Mouse (Mus musculus): Measurements from ENCODE around the gene Nfia. TPM values are rescaled to one million over a fixed set of nuclear protein-coding genes. Genes with fewer than 3 reads are reported as not detected.

Gene Nfia
- polyA plus RNA-seq, 1 experiment, result 10.3 TPM

DNA sequence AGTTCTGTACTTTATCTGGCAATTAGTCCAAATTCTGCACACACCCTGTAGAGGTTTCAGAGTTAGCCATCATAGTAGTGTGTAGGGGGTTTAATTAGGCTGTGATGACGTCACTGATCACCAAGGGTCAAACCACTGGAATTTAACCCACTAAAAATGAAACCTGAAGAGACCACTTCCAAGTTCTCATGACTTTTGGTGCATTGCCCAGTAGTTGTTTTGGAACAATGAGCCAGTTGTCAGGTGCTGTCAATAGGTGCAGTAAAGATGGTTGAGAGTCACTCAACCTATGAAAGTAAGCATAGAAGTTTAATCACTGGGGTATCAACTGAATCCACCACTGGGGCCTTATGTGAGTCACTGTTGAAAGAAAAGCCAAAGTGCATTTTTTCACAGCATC is 191.4 kb downstream of the Nfia start:
- WGBS, result 54% methylated on average over 1 of the region's 1 CpGs
- DNase-seq (ENCODE audit: low read depth, low spot score), result no peak

DNA sequence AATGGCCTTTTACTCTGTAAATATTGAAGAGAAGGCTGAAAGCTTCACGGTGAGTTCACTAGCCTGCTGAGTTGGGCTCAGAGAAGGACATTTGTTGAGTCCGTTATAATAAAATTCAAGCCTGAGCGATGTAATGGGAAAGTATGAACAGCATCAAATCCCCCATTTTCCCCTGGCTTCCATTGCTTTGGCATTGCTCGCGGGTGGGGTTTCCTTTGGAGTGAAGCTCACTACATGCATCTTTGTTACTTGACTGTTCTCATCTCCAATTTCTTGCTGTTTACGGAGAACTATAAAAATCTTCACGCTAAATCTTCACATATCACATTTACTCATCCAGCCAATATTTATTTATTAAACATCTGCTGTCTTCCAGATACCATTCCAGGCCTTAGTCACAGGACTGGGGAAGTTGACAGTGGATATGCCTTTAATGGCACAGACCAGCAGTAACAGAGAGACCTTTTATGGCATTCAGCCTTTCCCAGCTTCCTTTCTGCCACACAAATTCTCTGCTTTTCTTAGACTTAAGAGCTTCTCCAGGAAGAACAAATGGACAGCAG is 196.3 kb downstream of the Nfia start:
- 66% methylated on average over 7 of the region's 7 CpGs for WGBS
- DNase-seq (ENCODE audit: low read depth, low spot score), result no peak

DNA sequence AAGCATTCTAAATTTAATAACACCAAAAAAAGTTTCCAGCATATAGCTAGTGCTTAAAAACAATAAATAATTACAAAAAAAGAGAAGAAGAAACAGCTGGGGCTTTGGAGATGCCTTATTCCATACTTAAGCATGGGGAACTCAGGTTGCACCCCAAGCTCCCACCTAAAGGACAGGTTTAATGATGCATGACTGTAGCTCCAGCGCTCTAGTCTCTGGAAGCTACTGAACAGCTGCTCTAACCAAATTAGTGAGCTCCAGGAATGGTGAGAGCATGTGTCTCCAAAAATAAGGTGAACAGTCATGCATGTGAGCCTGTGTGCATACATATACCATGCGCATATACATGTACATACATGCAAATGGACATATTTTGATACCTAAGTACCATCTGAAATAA is 200.5 kb downstream of the Nfia start:
- WGBS, result 94% methylated on average over 2 of the region's 2 CpGs

DNA sequence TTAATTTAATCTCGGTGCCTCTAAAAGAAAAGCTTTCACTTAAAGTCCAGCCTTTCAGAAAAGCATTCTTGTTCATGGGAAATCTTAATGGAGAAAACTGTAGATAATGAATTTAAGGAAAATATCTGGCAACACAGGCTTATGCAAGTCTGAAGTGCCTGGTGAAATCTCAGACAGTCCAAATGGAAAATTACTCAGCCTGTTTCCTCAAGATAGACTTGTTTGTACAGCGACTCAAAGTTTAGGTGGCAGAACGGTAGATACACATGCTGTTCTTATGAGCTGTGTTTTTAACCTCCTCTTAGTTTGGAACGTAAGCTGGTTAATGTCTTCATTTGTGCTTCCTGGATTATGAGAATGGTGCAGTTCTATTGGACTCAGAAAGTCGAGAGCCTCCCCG is 201.5 kb downstream of the Nfia start:
- DNase-seq (ENCODE audit: low read depth, low spot score), result no peak
- 51% methylated on average over 6 of the region's 6 CpGs for WGBS

More for the DNA sequence above, 200.5 kb downstream of the Nfia start:
- DNase-seq (ENCODE audit: low read depth, low spot score), result no peak

DNA sequence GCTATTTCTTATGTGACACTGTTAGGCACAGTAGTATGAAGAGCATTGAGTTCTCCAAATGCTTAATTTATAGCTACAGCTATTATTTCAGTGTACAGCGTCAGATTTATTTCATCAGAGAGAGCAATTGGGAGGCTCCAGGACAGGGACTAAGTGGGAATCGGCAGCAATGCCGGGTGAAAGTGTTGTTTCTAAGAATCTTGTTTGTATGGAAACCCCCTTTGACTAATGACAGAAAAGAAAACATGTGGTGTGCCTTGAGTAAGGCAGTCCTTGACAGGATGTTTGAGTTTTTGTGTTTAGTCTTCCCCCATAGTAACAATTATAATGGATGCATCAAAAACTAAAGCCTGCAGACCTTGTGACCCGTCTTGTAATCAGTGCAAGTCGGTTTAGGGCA is 204.4 kb downstream of the Nfia start:
- 58% methylated on average over 5 of the region's 5 CpGs for WGBS
- no peak for DNase-seq (ENCODE audit: low read depth, low spot score)

DNA sequence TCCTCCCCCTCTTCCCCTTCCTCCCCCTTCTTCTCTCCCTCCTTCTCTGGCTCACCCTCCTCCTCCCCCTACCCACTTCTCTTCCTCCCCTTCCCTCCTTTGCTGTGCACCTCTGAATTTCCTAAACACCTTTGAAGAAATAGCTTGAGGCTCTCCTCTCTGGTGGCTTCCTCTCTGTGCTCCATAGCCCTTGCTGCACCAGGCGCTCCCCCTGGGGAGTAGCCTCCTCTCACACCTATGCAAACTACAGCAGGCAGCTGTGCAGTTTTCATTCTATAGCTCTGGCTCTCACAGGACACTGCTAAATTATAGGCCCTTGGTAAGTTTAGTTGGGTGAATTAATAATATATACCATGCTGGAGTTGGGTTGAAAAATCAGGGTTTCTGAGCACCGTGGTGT is 211.8 kb downstream of the Nfia start:
- DNase-seq (ENCODE audit: low read depth, low spot score), result no peak
- 94% methylated on average over 2 of the region's 2 CpGs for WGBS

DNA sequence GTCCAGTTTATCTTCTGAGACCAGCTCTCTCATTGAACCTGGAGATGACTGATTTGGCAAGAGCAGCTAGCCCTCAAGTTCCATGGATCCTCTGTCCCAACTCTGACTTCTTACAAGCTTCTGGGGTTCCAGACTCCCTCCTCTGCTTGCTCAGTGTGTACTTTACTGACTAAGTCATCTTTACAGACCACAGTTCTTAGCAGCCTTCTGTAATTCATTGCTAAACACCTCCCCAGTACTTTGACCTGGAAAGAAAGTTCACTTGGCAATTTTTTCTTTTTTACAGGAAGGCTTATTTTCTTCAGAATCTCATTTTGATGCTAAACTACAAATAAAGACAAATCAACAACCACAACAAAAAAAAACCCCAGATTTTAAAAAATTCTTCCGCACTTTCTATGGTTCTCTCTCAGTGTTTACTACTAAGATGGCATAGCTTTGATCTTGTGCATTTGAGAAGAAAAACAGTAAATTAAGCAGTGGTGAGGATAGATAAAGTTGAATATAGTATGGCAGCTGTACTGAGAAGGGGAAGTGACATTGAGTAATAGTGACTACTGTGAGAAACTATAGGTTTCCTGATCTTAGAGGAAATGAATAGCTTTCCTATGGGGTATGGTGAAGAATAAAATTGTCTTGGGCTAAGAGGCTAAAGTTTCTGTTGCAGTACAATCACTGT is 213.7 kb downstream of the Nfia start:
- DNase-seq (ENCODE audit: low read depth, low spot score), result no peak
- WGBS, result 94% methylated on average over 1 of the region's 1 CpGs

DNA sequence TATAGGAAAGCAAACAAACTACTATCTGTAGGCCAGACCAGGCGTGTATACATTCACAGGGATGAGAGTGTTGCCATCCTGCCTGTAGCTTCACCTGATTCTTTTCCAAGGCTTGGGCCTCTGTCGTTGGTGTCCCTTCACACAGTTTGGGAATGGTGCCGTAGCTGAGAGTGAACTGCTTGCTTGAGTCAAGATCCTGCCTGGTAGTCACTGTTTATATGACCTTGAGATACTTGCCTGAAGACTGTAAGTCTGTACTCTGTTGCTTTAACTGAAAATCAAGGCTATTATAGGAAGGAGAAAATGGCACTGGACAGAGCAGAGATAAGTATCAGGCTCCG is 214.2 kb downstream of the Nfia start:
- WGBS, result 77% methylated on average over 4 of the region's 4 CpGs
- no peak for DNase-seq (ENCODE audit: low read depth, low spot score)

DNA sequence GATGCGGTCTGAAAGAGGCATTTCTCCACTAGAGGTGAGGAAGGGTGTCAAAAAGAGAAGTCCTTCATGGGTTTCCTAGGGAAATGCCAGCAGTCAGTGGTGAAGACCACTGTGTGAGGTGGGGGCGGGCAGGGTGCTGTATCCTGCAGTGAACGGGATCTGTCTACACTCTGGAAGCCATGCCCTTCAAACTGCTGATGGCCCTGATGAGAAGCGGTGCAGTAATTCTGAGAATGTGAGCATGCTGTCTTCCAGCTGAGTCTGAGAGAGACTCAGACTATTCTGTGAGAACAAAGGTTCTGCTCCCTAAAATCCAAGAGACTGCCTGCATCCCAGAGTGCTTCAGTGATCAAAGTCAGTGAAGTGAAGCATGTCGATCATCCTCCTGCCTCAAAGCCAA is 216.2 kb downstream of the Nfia start:
- WGBS, result 87% methylated on average over 5 of the region's 5 CpGs
- DNase-seq (ENCODE audit: low read depth, low spot score), result no peak

DNA sequence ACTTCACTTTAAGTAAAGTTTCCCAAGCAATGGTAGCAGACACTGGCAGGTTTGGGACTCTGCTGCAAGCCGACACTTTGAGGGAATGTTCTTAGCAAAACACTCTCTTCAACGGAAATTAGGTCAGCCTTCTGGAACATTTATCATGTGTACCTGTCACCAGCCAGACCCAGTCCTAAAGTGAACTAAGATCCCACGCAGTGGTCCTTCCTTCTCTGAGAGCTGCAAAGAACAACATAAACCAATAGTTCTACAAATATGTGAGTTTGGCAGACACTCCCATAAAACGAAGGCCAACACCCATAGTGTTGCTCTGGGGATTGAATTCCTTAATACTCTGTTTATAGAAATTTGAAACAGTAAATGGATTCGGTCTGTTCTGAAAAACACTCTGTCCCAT is 217.9 kb downstream of the Nfia start:
- WGBS, result 51% methylated on average over 5 of the region's 5 CpGs
- DNase-seq (ENCODE audit: low read depth, low spot score), result no peak

DNA sequence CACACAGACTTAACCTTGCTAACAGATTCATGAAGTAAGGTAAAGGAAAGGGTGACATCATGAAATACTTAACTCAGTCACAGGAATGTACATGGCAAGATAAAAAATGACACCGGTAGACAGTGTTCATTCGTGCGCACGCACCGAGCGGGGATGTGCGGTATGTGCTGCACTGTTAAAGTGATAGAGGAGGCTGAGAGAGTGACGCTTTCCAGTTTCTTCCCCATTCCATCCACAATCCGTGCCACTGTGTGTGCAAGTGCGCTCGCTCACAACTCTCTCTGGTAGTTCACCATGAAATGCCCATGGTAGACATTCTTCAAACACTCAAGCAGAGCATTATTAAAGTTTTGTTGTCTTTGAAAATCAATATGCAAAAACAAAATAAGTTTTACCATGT is 218.9 kb downstream of the Nfia start:
- WGBS, result 96% methylated on average over 11 of the region's 11 CpGs
- DNase-seq (ENCODE audit: low read depth, low spot score), result no peak

DNA sequence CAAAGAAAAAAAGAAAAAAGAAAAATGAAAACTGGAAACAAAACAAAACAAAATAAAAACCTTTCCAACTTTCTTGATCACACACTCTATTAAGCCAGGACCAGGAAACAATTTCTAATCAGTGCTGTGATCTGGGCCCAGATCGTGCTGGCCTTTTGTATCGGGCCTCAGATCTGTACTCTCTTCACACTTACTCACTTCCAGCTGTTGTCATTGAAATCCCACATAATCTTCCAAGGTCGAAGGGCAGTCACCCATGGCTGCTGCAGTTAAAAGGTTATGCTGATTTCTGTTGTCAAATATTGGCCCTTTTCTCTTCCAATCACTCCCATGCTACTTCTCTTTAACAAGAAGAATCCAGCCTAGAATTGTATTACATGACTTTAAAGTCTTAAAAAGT is 219.3 kb downstream of the Nfia start:
- WGBS, result 77% methylated on average over 3 of the region's 3 CpGs
- DNase-seq (ENCODE audit: low read depth, low spot score), result no peak

DNA sequence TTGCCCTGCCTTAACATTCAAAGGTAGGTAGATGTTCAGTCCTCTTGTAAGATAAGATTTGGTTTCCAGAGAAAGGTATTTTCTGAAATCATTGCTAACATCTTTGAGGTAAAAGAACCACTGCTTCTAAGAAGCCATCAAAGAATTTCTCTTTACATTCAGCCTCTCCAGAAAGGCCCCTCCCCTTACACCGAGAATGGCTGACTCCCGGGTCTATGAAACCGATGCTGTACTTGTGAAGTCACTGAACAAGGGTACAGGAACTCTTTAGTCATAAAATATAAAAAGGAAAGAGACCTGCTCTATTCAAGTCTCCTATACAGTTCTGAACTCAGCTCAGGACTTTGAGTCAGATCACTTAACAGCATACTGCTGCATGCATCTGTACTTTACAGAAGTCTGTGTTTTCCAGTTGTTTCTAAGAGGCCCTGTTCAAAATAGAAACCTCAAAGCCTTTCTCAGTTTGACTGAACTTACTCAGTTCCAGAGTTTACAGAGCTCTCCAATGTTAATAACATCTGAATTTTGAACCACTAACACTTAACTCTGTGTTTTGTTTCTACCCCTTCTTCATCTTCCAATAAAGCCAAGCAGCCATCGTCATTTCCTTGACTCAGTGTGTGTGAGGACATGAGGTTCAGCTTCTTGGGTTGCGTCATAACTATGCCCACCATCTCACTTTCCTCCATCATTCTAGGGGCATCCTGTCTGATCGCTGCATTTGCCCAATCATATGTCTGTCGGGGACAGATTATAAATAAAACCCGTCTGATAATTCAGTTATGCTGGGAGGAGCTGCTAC is 223.6 kb downstream of the Nfia start:
- 77% methylated on average over 8 of the region's 8 CpGs for WGBS
- no peak for DNase-seq (ENCODE audit: low read depth, low spot score)

DNA sequence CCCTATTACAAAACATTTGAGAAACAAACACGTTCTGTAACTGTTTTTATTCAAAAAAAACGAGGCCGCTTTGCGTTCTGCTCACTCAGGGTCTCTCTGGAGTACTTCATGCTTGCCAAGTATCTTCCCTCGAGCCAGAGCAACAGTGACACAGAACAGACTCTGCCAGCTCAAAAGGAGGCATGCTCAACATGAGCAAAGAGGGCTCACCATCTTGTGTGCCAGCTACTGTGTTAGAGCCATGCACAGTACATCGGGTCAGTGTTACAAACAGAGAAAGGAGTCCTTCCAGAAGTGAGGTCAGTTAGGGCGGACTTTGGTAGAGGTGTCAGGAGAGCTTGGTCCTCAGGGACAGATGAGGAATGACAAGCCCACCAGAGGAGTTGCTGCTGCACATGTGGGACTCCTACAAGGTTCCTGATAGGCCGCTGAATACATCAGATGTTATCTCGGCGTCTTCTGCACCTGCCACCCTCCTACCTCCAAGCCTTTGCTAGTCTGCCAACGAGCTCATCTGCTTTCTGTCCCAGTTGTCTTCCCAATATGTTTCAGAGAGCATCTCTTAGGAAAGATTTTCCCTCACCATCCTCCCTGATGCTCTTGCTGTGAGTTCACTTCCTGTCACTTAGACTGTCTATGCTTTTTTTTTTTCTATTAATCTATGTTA is 224.8 kb downstream of the Nfia start:
- 79% methylated on average over 11 of the region's 11 CpGs for WGBS
- DNase-seq (ENCODE audit: low read depth, low spot score), result no peak

DNA sequence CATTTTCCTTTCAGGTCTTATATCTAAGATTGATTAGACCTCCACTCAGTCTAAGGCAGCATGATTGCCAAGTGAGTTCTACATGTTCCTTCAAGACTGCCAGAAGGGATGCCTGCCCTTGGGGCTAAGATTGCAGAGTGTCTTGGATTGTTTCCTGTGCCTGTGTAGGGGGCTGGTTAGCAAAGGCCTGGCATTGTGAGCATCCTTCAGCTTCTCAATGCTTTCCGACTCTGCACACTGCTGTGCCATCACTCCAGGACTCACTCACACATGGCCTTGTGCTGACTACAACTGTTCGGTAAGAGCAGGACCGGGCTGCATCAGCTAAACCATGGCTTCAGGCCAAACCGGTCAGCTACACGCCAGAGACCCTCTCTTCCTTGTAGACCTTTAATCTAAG is 229.7 kb downstream of the Nfia start:
- DNase-seq (ENCODE audit: low read depth, low spot score), result no peak
- WGBS, result 52% methylated on average over 5 of the region's 5 CpGs

DNA sequence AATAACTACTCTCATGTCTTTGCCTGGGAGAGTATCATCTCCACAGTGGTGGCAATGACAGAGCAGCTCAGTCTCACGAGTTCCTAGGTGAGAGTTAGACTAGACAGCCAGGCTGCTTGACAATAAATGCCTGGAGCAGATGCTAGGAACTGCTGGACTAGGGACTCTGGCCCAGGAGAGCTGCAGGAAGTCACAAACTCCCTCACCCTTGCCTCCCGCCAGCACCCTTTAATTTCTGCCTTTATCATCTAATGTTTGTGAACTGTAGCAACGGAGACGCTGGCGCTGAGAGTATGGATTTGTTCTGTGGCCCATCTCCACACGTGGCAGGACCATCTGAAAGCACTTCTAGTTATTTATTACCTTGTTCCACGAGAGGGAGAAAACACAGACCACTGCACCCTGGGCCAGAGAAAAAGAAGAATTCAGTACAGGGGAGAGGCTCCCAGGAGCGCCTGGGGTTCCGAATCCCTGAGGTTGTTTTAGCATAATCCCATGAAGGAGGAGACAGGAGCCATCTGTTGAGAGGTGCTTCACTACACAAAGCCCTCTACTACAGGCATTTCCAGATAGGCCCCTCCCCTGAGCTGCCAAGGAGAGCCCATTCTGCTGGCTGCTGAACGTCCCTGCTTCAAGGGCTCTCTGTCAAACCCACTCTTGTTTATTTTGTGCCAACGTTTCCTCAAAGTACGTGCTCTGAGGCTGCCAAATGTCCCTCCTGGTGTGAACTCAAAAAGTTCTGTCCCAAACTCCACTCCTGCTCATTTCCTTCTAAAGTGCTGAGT is 231.0 kb downstream of the Nfia start:
- 15% methylated on average over 12 of the region's 12 CpGs for WGBS
- DNase-seq (ENCODE audit: low read depth, low spot score), result peak; percentile 19

DNA sequence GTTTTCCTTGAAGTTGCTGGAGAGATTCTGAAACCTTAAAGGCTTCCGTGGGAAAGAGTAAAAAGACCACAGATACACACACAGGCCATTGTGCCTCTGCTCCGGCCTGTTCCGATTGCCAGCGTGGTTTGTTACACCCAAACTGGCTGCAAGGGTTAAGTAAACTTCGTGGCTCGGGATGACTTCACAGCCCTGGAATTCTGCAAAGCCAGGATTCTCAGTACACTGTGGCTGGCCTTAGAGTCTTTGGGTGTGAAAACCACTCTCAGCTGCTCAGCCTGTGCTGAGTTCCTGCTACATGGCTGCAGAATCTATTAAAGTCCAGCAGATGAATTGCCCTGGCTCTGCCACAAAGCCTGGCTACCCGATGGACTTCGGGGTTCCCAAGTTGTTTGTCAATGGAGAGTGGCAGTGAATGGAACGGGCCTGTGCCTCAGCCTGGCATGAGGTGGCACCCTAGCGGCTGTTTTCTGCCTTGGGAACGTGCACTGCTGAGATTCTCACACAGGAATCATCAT is 231.6 kb downstream of the Nfia start:
- 7% methylated on average over 11 of the region's 11 CpGs for WGBS
- DNase-seq (ENCODE audit: low read depth, low spot score), result peak; percentile 24

DNA sequence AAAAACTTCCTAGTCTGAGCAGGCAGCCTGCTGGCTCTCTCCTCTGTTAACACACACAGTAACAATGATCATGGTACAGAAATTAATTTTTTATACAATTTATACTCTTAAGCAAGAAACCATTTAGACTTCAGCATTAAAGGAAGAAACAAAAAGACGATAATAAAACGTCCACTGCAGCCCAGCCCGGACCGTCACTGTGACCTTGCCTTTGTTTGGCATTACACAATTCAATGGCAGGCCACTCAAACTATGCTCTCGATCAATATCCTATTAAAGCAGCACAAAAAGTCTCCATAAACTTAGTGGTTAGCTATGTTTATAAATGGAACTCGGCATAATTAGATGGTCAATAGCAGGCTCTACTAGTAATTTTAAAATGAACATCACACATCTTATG is 232.5 kb downstream of the Nfia start:
- no peak for DNase-seq (ENCODE audit: low read depth, low spot score)
- 56% methylated on average over 6 of the region's 6 CpGs for WGBS

DNA sequence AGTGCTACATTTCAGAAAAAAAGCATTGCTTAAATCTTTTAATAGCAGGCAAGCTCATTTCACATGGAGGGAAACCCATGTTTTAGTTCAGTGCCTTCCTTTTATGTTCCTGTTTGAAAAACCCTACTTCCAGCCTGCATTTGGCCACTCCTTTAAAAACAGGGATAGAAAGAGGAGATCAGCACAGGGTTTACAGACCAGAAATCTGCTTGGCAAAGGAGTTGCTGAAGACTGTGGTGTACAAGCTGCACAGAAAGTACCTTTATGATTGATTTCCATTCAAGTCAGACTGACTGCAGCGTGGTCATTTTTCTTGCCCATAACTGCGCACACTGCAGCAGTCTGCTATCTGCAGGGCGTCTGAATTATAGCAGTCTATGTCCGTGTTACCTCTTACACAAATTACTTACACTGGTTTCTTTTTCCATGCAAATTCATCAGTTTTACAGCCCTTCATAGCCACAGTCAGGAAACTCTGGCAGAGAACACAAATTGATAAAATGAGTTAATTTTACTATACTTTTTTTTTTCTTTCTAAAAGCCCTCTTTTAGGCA is 236.4 kb downstream of the Nfia start:
- WGBS, result 60% methylated on average over 4 of the region's 4 CpGs
- no peak for DNase-seq (ENCODE audit: low read depth, low spot score)
